Mouse (Mus musculus) limb, embryonic 13.5 days (tissue): ENCODE data around the gene Pilra. TPM values are rescaled to one million over a fixed set of nuclear protein-coding genes. Genes with fewer than 3 reads are reported as not detected.
"Not testable (repeated sequence)": the region's sequence is repeated elsewhere in the genome, so short reads cannot be mapped to it uniquely, and the experiment has no call there.

Experiments
- ATAC-seq: fragments of 200-750 bp; cut with Nextera tagmentation; 2 replicates; pipeline ENCODE4 v1.8.0; 2017; ENCODE audit warnings: low read depth, moderate number of reproducible peaks, moderate TSS enrichment; ENCODE audit not compliant: low FRiP score
- H3K27ac ChIP-seq: fragments of 300-500 bp; sonication (generic); 2 replicates; pipeline ENCODE4 v1.5.1; 2015; ENCODE audit warnings: inconsistent platforms, mild to moderate bottlenecking, moderate library complexity
- H3K27me3 ChIP-seq: fragments of 300-500 bp; sonication (generic); 2 replicates; pipeline ENCODE4 v1.6.1; 2015; ENCODE audit warnings: mild to moderate bottlenecking, inconsistent platforms
- H3K36me3 ChIP-seq: fragments of 300-500 bp; sonication (generic); 2 replicates; pipeline ENCODE4 v1.6.1; 2015; ENCODE audit warnings: inconsistent platforms, mild to moderate bottlenecking, moderate library complexity
- H3K4me1 ChIP-seq: fragments of 300-500 bp; sonication (generic); 2 replicates; pipeline ENCODE4 v1.6.1; 2015; ENCODE audit warnings: inconsistent platforms
- H3K4me2 ChIP-seq: fragments of 300-500 bp; sonication (generic); replicated peaks from 2 replicates; pipeline ENCODE4 v1.6.1; 2015; ENCODE audit warnings: inconsistent platforms, mild to moderate bottlenecking, moderate library complexity
- H3K4me3 ChIP-seq: fragments of 300-500 bp; sonication (generic); 2 replicates; pipeline ENCODE4 v1.5.1; 2015; ENCODE audit warnings: moderate library complexity, mild to moderate bottlenecking, inconsistent platforms
- H3K9ac ChIP-seq: fragments of 300-500 bp; sonication (generic); 2 replicates; pipeline ENCODE4 v1.6.1; 2015; ENCODE audit warnings: mild to moderate bottlenecking, inconsistent platforms
- H3K9me3 ChIP-seq: fragments of 300-500 bp; sonication (generic); 2 replicates; pipeline ENCODE4 v1.6.1; 2016; ENCODE audit warnings: inconsistent platforms
- WGBS: fragments of 180-500 bp; shearing (Covaris S2); methylation state at CpG from one replicate; pipeline ENCODE4 v1.1.7; 2015; 5-methylcytosine and 5-hydroxymethylcytosine counted together
- polyA plus RNA-seq: library from polyadenylated mRNA; unstranded; fragments of >200 nt; fragmentation: Nextera tagmentation; extraction: Ambion mirVana; gene quantifications from 2 replicates; pipeline ENCODE4 v1.2.1, GENCODE M21; 2015

The Pilra gene
- polyA plus RNA-seq, 1 experiment from 2014 or later, result 0.20 TPM

GRCm38 (mm10) chr5:137850313-137850712 lies 14.2 kb upstream of the Pilra start:
- not testable (repeated sequence) for H3K4me2 ChIP-seq, H3K4me1 ChIP-seq, H3K27me3 ChIP-seq, ATAC-seq, H3K9ac ChIP-seq, H3K36me3 ChIP-seq, H3K27ac ChIP-seq, H3K4me3 ChIP-seq, H3K9me3 ChIP-seq
- 80% methylated on average over 1 of the region's 1 CpGs for WGBS

GRCm38 (mm10) chr5:137837110-137837509 lies 1.0 kb upstream of the Pilra start:
- not testable (repeated sequence) for H3K4me1 ChIP-seq, H3K27me3 ChIP-seq, H3K4me2 ChIP-seq, H3K4me3 ChIP-seq, H3K9ac ChIP-seq, ATAC-seq, H3K36me3 ChIP-seq, H3K9me3 ChIP-seq, H3K27ac ChIP-seq

GRCm38 (mm10) chr5:137836611-137837010 lies 530 bp upstream of the Pilra start:
- ATAC-seq, result no peak
- H3K4me1 ChIP-seq, result no peaks in the 10 kb centered on the region
- no peak overlapping the region for H3K4me2 ChIP-seq
- H3K36me3 ChIP-seq, result no peaks in the 10 kb centered on the region
- H3K27me3 ChIP-seq, result no peaks in the 10 kb centered on the region
- H3K4me3 ChIP-seq, result no peak overlapping the region
- no peak overlapping the region for H3K27ac ChIP-seq
- no peaks in the 10 kb centered on the region for H3K9me3 ChIP-seq
- H3K9ac ChIP-seq, result no peak overlapping the region

GRCm38 (mm10) chr5:137833500-137833899 lies 2.6 kb downstream of the Pilra start:
- no peak for ATAC-seq

GRCm38 (mm10) chr5:137831506-137831905 lies 4.6 kb downstream of the Pilra start:
- no peak overlapping the region for H3K27ac ChIP-seq
- H3K4me1 ChIP-seq, result no peaks in the 10 kb centered on the region
- WGBS, result 71% methylated on average over 6 of the region's 6 CpGs
- no peak overlapping the region for H3K4me3 ChIP-seq
- no peak overlapping the region for H3K9ac ChIP-seq
- H3K4me2 ChIP-seq, result no peak overlapping the region
- no peaks in the 10 kb centered on the region for H3K36me3 ChIP-seq
- H3K9me3 ChIP-seq, result no peaks in the 10 kb centered on the region
- no peak for ATAC-seq
- H3K27me3 ChIP-seq, result no peaks in the 10 kb centered on the region

More at GRCm38 (mm10) chr5:137833500-137833899, 2.6 kb downstream of the Pilra start:
- H3K27me3 ChIP-seq, result no peaks in the 10 kb centered on the region
- H3K36me3 ChIP-seq, result no peaks in the 10 kb centered on the region
- WGBS, result 51% methylated on average over 4 of the region's 4 CpGs
- H3K9me3 ChIP-seq, result no peaks in the 10 kb centered on the region
- no peaks in the 10 kb centered on the region for H3K4me1 ChIP-seq
- H3K27ac ChIP-seq, result no peak overlapping the region
- H3K4me3 ChIP-seq, result no peak overlapping the region
- H3K4me2 ChIP-seq, result no peak overlapping the region
- no peak overlapping the region for H3K9ac ChIP-seq

- WGBS, result 82% methylated on average over 4 of the region's 4 CpGs
- Histone ChIP-seq H3K4me2 (no peak overlapping the region), H3K27ac (no peak overlapping the region), H3K27me3 (no peaks in the 10 kb centered on the region), H3K36me3 (no peaks in the 10 kb centered on the region), H3K9me3 (no peaks in the 10 kb centered on the region), H3K4me3 (no peak overlapping the region), H3K9ac (no peak overlapping the region), H3K4me1 (no peaks in the 10 kb centered on the region)
- ATAC-seq, result no peak
Measured at GRCm38 (mm10) chr5:137831106-137831505, 5.0 kb downstream of the Pilra start.

- no peak overlapping the region for H3K9ac ChIP-seq
- 78% methylated on average over 7 of the region's 7 CpGs for WGBS
- H3K4me3 ChIP-seq, result no peak overlapping the region
- H3K4me1 ChIP-seq, result no peaks in the 10 kb centered on the region
- H3K27me3 ChIP-seq, result no peaks in the 10 kb centered on the region
- no peaks in the 10 kb centered on the region for H3K36me3 ChIP-seq
- no peak overlapping the region for H3K27ac ChIP-seq
- H3K4me2 ChIP-seq, result no peak overlapping the region
- H3K9me3 ChIP-seq, result no peaks in the 10 kb centered on the region
- ATAC-seq, result no peak
Measured at GRCm38 (mm10) chr5:137830238-137830637, 5.8 kb downstream of the Pilra start.

- H3K4me2 ChIP-seq, result no peak overlapping the region
- no peaks in the 10 kb centered on the region for H3K4me1 ChIP-seq
- no peak for ATAC-seq
- H3K27ac ChIP-seq, result no peak overlapping the region
- H3K36me3 ChIP-seq, result no peaks in the 10 kb centered on the region
- no peaks in the 10 kb centered on the region for H3K9me3 ChIP-seq
- no peak overlapping the region for H3K4me3 ChIP-seq
- no peak overlapping the region for H3K9ac ChIP-seq
- 86% methylated on average over 6 of the region's 6 CpGs for WGBS
- H3K27me3 ChIP-seq, result no peaks in the 10 kb centered on the region
Measured at GRCm38 (mm10) chr5:137828694-137829093, 7.4 kb downstream of the Pilra start.

- Histone ChIP-seq H3K27me3 (no peaks in the 10 kb centered on the region), H3K4me2 (no peak overlapping the region), H3K9ac (no peak overlapping the region), H3K27ac (no peak overlapping the region), H3K36me3 (no peaks in the 10 kb centered on the region), H3K4me1 (no peaks in the 10 kb centered on the region), H3K4me3 (no peak overlapping the region), H3K9me3 (no peaks in the 10 kb centered on the region)
- ATAC-seq, result no peak
- 53% methylated on average over 7 of the region's 7 CpGs for WGBS
Measured at GRCm38 (mm10) chr5:137826421-137826820, 9.7 kb downstream of the Pilra start.

- no peak for ATAC-seq
- H3K27ac ChIP-seq, result no peak overlapping the region
- H3K36me3 ChIP-seq, result no peaks in the 10 kb centered on the region
- H3K9ac ChIP-seq, result no peak overlapping the region
- WGBS, result 83% methylated on average over 2 of the region's 2 CpGs
- H3K4me1 ChIP-seq, result no peaks in the 10 kb centered on the region
- H3K4me3 ChIP-seq, result no peak overlapping the region
- no peak overlapping the region for H3K4me2 ChIP-seq
- no peaks in the 10 kb centered on the region for H3K27me3 ChIP-seq
- H3K9me3 ChIP-seq, result no peaks in the 10 kb centered on the region
Measured at GRCm38 (mm10) chr5:137825971-137826370, 10.1 kb downstream of the Pilra start.

GRCm38 (mm10) chr5:137825030-137825429 lies 11.1 kb downstream of the Pilra start:
- Histone ChIP-seq H3K9me3 (no peaks in the 10 kb centered on the region), H3K36me3 (no peaks in the 10 kb centered on the region), H3K4me1 (no peaks in the 10 kb centered on the region), H3K9ac (no peak overlapping the region), H3K4me3 (no peak overlapping the region), H3K27me3 (no peaks in the 10 kb centered on the region), H3K4me2 (no peak overlapping the region), H3K27ac (no peak overlapping the region)
- 92% methylated on average over 3 of the region's 3 CpGs for WGBS
- ATAC-seq, result no peak

GRCm38 (mm10) chr5:137823455-137824045 lies 12.5 kb downstream of the Pilra start:
- Histone ChIP-seq H3K9ac (no peak overlapping the region), H3K4me1 (no peaks in the 10 kb centered on the region), H3K36me3 (no peaks in the 10 kb centered on the region), H3K27ac (no peak overlapping the region), H3K27me3 (no peaks in the 10 kb centered on the region), H3K4me3 (no peak overlapping the region), H3K9me3 (no peaks in the 10 kb centered on the region), H3K4me2 (no peak overlapping the region)
- WGBS, result 89% methylated on average over 6 of the region's 6 CpGs
- ATAC-seq, result no peak

GRCm38 (mm10) chr5:137822602-137823001 lies 13.5 kb downstream of the Pilra start:
- H3K4me2 ChIP-seq, result no peak overlapping the region
- H3K27ac ChIP-seq, result no peak overlapping the region
- no peak overlapping the region for H3K4me3 ChIP-seq
- no peaks in the 10 kb centered on the region for H3K27me3 ChIP-seq
- no peaks in the 10 kb centered on the region for H3K9me3 ChIP-seq
- no peak overlapping the region for H3K9ac ChIP-seq
- H3K36me3 ChIP-seq, result no peaks in the 10 kb centered on the region
- ATAC-seq, result no peak
- H3K4me1 ChIP-seq, result no peaks in the 10 kb centered on the region
- 63% methylated on average over 1 of the region's 1 CpGs for WGBS
